Mouse (Mus musculus) splenic B cell, adult 2 months (primary cell): Measurements from ENCODE around the gene Acot13.

Experiments used
- DNase-seq: peaks from one replicate; pipeline ENCODE4 v3.0.0-alpha.2; 2011; ENCODE audit warnings: low read depth, low spot score
- H3K27me3 ChIP-seq: 2 replicates; pipeline ENCODE4 v1.6.1; 2012; ENCODE audit warnings: mild to moderate bottlenecking, low read length, moderate library complexity, mixed read lengths; ENCODE audit not compliant: control insufficient read depth, poor library complexity, insufficient read depth, severe bottlenecking
- H3K36me3 ChIP-seq: 2 replicates; pipeline ENCODE4 v1.6.1; 2012; ENCODE audit warnings: mild to moderate bottlenecking, low read length, moderate library complexity, mixed read lengths; ENCODE audit not compliant: control insufficient read depth, poor library complexity, insufficient read depth, severe bottlenecking

Gene Acot13

DNA sequence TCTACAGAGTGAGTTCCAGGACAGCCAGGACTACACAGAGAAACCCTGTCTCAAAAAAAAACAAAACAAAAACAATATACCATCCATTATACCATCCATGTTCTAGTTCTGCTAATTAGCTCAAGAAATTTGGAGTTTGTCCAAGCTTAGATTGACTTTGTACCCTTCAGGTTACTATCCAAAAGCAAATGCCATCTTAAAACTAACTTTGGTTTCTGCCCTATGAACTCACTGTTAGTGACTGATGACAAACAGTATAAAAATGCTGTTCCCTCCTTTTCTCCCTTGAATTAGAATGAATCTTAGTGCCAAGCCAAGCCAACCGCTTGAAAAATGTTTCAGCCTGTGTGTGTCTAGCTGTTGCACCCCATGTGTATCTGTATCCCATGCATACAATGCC is 16.7 kb downstream of the Acot13 start:
- Histone ChIP-seq H3K27me3 (no peaks in the 10 kb centered on the region), H3K36me3 (peaks cover 15% of the 10 kb centered on the region)
- DNase-seq = no peak

DNA sequence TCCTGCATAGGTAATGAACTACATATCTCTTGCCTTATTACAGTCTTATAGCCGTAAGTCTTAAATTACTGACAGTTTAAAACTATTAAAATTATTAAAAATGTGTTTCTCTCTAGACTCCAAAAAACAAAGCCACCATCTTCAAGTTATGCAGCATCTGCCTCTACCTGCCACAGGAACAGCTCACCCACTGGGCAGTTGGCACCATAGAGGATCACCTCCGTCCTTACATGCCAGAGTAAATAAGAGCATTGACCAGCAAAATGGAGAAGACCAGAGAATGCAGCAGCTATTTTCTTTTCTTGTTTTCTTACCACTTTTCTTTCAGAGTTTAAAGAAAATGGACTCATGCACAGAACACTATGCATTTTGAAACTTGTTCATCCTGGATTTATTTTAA is 18.8 kb downstream of the Acot13 start:
- DNase-seq = no peak
- Histone ChIP-seq H3K36me3 (peaks cover 19% of the 10 kb centered on the region), H3K27me3 (no peaks in the 10 kb centered on the region)

DNA sequence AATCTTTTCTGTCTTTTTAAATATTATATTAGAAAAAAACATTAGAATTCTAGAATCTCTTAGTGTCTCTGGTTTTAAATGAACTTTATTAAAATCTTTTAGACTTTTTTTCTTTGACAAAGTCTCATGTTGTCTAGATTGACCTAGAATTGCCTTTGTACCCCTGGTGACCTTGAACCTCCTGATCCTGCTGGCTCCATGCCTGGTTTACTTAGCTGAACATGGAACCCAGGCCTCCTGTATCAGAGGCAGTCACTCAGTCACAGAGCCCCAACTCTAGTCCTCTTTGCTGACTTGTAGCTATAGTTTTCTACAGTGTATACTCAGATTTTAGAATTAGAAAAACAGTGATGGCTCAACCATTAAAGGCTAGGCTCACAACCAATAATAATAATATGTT is 25.3 kb downstream of the Acot13 start:
- H3K27me3 ChIP-seq = no peaks in the 10 kb centered on the region
- DNase-seq = no peak
- peaks cover 16% of the 10 kb centered on the region; the same call in 1 of the 2 replicates for H3K36me3 ChIP-seq

DNA sequence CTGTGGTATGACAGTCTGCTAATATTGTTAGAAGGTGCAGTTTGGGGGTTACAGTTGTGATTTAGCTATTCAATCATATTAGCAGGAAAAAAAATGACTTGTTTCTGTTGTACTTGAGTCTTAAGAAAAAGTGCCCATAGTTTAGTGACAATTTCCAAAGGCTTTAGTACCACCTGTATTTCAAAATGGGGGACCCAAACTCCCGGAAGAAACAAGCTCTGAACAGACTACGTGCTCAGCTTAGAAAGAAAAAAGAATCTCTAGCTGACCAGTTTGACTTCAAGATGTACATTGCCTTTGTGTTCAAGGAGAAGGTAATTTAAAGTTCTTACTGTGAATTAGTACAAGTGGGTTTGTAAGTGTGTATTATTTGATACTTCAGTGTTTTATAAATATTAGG is 28.1 kb downstream of the Acot13 start:
- DNase-seq = no peak
- H3K36me3 ChIP-seq = peaks cover 8% of the 10 kb centered on the region; the same call in 1 of the 2 replicates
- H3K27me3 ChIP-seq = no peaks in the 10 kb centered on the region

DNA sequence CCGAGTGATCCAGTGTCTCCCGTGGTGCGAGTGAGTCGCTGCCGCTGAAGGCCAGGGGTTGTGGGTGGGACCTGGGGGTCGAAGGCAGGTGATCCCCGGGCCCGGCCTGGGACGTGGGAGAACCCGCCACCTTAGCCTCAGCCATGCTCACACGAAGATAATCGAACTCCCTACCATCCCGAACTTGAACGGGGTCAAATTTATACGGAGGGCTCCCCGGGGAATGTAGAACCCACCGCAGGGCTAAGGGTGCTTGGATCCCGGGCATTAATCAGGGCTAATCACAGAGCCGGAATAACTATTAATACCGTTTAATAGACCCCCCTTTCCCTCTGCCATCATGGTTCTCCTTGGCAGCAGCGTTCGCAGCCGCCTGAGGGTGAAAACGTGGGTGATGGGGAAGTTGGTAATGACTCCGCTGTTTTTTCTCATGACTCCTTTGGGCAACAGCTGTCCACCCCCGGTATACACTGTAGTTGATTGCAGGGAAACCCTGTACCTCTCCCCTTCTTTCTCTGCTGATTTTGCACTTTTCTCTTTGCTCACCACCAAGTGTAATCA is 29.1 kb downstream of the Acot13 start:
- H3K36me3 ChIP-seq = peaks cover 6% of the 10 kb centered on the region; the same call in 1 of the 2 replicates
- H3K27me3 ChIP-seq = no peaks in the 10 kb centered on the region
- peak; percentile 61 for DNase-seq

DNA sequence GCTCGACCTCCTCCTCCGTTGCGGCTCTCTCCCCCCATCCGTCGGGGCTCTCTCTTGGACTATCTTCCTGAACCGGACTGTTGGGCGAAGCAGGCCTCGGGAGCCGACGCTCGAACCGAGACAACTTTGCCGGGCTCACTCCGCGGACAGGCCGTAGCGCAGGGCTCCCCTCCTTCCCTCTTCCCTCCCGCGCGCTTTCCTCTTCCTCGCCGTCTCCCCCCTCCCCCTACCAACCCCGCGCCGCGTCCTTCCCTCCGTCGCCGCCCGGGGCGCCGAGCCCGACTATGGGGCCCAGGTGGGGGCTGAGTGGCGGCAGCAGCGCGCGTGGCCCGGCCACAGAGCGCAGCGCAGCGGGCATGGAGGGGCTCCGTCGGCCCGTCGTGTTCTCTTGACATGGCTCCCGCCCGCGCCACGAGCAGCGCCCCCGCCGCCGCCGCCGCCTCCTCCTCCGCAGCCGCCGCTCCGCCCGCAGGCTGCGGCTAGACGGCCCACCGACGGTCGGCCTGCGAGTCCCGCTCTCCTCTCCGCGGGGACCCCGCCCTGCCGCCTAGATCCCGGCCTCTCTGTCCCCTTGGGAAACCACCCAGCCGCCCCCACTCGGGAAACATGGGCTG is 29.9 kb downstream of the Acot13 start, which contains the start of gene BC005537:
Gene BC005537, plus strand, starts transcription at position 350 of the 614 bp plus-strand sequence.
- H3K36me3 ChIP-seq = peaks cover 6% of the 10 kb centered on the region; the same call in 1 of the 2 replicates
- peak; percentile 74 for DNase-seq
- H3K27me3 ChIP-seq = no peaks in the 10 kb centered on the region

DNA sequence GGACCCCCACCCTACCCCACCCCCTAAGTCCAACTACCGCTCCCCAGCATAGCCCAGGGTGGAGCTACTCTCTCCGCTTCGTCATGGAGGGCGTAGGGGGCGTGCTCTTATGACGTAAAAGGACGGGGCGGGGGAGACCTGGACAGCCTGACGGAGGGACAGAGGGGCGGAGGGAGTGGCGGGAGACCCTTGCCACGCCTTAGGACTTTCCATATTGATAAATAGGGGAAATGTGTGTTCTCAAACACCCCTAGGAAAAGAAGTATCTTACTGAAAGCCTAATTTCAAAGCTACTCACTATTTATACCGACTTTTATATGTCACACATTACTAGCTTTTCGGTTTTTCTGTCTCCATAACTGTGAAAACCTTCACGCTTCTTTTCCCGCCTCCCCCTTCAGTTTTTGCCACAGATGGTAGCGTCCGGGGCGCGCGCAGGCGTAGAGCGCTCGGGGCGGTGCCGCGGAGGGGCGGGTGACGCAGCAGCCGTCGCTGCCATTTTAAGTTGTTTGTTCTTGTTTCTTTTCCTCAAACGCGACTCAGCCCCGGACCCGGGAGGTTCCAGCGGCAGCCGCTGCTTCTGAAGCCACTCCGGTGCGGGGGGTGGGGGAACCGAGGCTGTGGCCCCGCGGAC is 30.5 kb downstream of the Acot13 start:
- DNase-seq = peak; percentile 98
- Histone ChIP-seq H3K36me3 (peaks cover 5% of the 10 kb centered on the region; the same call in 1 of the 2 replicates), H3K27me3 (no peaks in the 10 kb centered on the region)

DNA sequence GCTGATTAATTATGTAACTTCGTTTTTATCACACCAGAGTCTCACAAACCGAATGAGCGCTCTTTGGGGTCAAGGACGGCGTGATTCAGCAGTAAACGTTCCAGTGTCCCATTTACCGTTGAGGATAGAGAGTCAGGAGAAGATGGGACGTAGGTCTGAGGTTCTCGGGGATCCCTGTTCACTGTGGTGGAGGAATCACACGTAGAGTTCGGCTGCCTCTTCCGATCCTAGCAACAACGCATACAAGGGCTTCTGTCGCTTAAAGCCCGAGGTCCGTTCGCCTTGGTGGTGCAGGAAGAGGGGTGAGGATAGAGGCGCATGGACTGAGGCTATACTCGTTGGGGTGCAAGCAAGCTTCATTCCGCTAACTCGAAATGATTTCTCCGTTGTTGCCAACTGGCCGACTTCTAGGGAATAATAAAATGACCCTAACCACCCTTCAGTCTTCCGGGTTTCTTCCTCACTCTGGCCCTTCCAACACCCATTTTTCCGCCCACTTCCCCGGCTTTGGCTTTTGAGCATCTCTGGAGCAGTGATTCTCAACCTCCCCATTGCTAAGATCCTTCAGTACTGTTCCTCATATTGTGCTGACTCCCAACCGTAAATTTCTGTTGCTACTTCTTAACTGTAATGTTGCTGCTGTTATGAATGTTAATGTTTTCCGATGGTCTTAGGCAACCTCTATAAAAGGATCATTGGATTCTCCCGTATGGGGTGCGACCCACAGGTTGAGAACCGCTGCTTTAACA is 31.2 kb downstream of the Acot13 start:
- no peaks in the 10 kb centered on the region for H3K27me3 ChIP-seq
- DNase-seq = peak; percentile 44
- 0 out of 2 replicates have a peak, but pooled peaks cover 2% of the 10 kb centered on the region for H3K36me3 ChIP-seq

DNA sequence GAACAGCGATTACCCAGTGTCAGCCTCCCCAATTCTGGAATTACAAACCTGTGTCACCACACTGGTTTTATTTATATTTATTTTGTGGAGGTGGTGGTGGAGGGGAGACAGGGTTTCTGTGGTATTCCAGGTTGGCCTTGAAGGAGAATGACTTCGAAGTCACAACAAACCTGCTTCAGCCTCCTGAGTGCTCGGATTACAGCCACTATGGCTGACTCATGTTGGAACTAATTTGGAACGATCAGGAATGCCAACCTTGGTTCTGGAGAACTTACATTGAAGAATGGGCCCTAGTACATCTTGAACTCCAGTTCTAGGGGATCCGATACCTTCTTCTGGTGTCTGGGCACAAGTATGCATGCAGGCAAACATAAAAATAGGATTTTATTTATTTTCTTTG is 32.0 kb downstream of the Acot13 start:
- Histone ChIP-seq H3K36me3 (no peaks in the 10 kb centered on the region), H3K27me3 (no peaks in the 10 kb centered on the region)
- DNase-seq = no peak

DNA sequence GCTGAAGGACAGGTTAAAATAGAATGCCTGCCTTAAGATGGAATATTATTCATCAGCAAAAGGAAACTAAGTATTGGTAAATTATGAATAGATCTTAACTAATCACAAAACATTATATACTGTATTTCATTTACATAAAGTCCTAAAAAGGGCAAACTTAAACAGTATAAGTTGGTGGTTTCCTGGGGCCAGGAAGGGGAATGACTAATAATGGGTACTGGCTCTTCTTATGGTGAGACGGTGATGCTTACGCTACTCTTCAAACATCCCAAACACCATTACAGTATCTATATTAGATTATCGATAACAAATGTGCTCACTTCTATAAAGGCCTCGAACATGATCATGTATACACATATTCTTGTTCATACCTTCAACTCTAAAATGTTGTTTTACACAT is 32.7 kb downstream of the Acot13 start:
- Histone ChIP-seq H3K36me3 (no peaks in the 10 kb centered on the region), H3K27me3 (no peaks in the 10 kb centered on the region)
- DNase-seq = no peak

DNA sequence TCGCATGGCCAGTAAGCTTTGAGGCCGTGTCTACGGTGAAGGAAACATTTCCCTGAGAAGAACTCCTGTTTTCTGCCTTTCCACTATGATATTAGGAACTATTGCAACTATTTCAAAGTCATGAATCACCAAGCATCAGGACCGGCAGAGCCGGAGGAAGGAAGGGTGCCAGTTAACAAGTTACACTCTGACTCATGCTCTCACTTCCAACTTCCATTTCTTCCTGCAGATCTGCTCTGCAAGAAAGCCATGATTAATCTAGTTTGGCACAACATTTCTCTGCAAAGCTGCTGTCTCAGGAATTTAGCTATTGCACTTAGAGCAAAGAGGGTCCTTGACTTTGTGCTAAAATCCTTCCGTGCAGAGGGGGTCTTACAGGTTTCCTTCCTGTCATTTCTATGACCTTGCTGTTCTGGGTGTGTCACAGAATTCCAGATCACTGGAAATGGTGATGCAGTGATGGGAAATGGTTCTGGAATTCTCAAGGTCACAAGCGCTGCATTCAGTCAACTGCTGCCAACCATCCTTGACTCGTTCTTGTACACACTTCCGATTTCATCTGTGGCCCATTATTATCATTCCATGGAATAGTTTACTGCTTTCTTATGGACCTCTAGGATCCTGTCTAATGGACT is 38.8 kb downstream of the Acot13 start:
- H3K27me3 ChIP-seq = no peaks in the 10 kb centered on the region
- no peak for DNase-seq
- no peaks in the 10 kb centered on the region for H3K36me3 ChIP-seq

DNA sequence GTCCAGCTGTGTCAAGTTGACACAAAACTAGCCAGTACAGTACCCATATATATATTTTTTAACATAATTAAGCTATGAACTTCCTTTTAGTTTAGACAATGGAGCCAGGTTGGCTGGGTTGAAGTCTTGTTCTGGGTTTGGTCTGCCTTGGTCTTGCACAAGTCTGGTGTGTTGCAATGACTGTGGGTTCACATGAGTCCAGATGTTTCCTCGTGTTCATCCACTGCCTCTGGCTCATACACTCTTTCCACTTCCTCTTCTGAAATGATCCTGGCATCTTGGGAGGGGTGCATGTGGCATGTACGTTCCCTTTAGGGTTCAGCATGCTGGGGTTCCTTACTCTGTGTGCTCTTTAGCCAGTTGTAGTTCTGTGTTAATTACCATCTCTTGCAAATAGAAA is 40.0 kb downstream of the Acot13 start:
- Histone ChIP-seq H3K36me3 (no peaks in the 10 kb centered on the region), H3K27me3 (no peaks in the 10 kb centered on the region)
- DNase-seq = no peak

DNA sequence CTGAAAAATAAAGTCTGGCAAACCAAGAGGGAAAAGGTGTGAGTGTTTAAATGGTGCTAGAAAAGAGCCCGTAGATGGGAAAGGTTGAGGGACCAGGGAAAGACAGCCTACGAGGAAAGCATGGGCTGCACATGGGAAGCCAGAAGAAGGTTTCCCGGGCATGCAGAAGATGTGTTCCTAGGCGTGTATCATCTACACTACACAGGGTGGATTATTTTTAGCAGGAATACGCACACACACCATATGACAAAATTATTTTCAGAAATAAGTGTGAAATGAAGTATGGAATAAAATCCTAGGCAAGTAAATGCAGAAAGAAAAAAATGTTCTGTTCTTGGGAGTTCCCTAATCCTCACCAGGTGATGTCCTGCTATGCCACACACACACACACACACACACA is 43.9 kb downstream of the Acot13 start:
- no peak for DNase-seq
- H3K27me3 ChIP-seq = no peaks in the 10 kb centered on the region
- H3K36me3 ChIP-seq = no peaks in the 10 kb centered on the region

DNA sequence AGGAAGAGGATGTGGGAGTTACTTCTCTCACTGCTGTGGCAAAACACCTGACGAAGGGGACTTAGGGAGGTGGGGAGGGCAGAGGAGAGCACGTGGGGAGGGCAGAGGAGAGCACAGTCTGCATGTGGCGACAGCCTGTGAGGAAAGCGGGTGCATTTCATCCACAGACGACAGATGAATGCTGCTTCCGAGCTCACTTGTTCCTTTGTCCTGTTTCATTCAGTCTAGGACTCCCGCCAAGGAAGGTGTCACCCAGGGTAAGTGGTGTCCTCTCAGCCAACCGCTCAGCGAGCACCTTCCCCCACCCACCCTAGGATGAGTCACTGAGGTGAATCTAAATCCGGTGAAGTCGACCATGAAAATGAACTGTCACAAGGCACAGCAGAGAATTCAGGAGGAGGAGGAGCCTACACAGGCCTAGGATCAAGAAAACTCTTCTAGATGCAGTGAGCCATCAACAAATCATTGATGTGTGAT is 45.3 kb downstream of the Acot13 start:
- no peaks in the 10 kb centered on the region for H3K36me3 ChIP-seq
- peak; percentile 60 for DNase-seq
- no peaks in the 10 kb centered on the region for H3K27me3 ChIP-seq
